Mouse (Mus musculus) liver, postnatal 0 days (tissue): ENCODE results near the gene Numb. TPM values are rescaled to one million over a fixed set of nuclear protein-coding genes. Genes with fewer than 3 reads are reported as not detected.
"Not testable (repeated sequence)": the region's sequence is repeated elsewhere in the genome, so short reads cannot be mapped to it uniquely, and the experiment has no call there.

Source experiments
- ATAC-seq: fragments of 200-750 bp; cut with Nextera tagmentation; 2 replicates; pipeline ENCODE4 v1.8.0; 2017; ENCODE audit warnings: mild to moderate bottlenecking, moderate library complexity
- DNase-seq: peaks from one replicate; pipeline ENCODE4 v3.0.0-alpha.2; 2016
- H3K27ac ChIP-seq: fragments of 300-500 bp; sonication (generic); 2 replicates; pipeline ENCODE4 v1.5.1; 2014; ENCODE audit warnings: antibody characterized with exemption, moderate library complexity, mild to moderate bottlenecking, low read depth
- H3K27me3 ChIP-seq: fragments of 300-500 bp; sonication (generic); 2 replicates; pipeline ENCODE4 v1.6.1; 2014; ENCODE audit warnings: low read length, control low read depth, mixed read lengths; ENCODE audit not compliant: insufficient read depth
- H3K36me3 ChIP-seq: fragments of 300-500 bp; sonication (generic); replicated peaks from 2 replicates; pipeline ENCODE4 v1.6.1; 2014; ENCODE audit warnings: mild to moderate bottlenecking, control low read depth, low read length, moderate library complexity, mixed read lengths; ENCODE audit not compliant: insufficient read depth
- H3K4me1 ChIP-seq: fragments of 300-500 bp; sonication (generic); 2 replicates; pipeline ENCODE4 v1.6.1; 2014; ENCODE audit warnings: antibody characterized with exemption, mild to moderate bottlenecking, control low read depth; ENCODE audit not compliant: insufficient read depth
- H3K4me2 ChIP-seq: fragments of 300-500 bp; sonication (generic); 2 replicates; pipeline ENCODE4 v1.6.1; 2014; ENCODE audit warnings: low read depth, mild to moderate bottlenecking, low read length, moderate library complexity, mixed read lengths
- H3K4me3 ChIP-seq: fragments of 300-500 bp; sonication (generic); 2 replicates; pipeline ENCODE4 v1.5.1; 2014; ENCODE audit warnings: low read depth, low read length
- H3K9ac ChIP-seq: fragments of 300-500 bp; sonication (generic); replicated peaks from 2 replicates; pipeline ENCODE4 v1.6.1; 2014; ENCODE audit warnings: mild to moderate bottlenecking, moderate library complexity
- H3K9me3 ChIP-seq: fragments of 300-500 bp; sonication (generic); 2 replicates; pipeline ENCODE4 v1.6.1; 2016; ENCODE audit warnings: mild to moderate bottlenecking, control low read depth, low read length, mixed read lengths
- CTCF ChIP-seq: sonication (generic); IDR thresholded peaks from 2 replicates; pipeline ENCODE4 v1.5.1; 2016; ENCODE audit warnings: antibody characterized with exemption, low read depth
- EP300 ChIP-seq: IDR thresholded peaks from 2 replicates; pipeline ENCODE4 v1.6.1; 2016; ENCODE audit warnings: antibody characterized with exemption, low read depth, mild to moderate bottlenecking
- WGBS: fragments of 180-500 bp; shearing (Covaris S2); extraction: QIAGEN DNeasy Blood & Tissue Kit; methylation state at CpG from one replicate; pipeline ENCODE4 v1.1.7; 2014; ENCODE audit not compliant: insufficient replicate concordance; 5-methylcytosine and 5-hydroxymethylcytosine counted together
- polyA plus RNA-seq: library from polyadenylated mRNA; unstranded; fragments of >200 nt; fragmentation: Nextera tagmentation; extraction: Ambion mirVana; gene quantifications from 2 replicates; pipeline ENCODE4 v1.2.1, GENCODE M21; 2015

Gene Numb
- polyA plus RNA-seq, 1 experiment from 2014 or later = 14.5 TPM

GRCm38 (mm10) chr12:83885516-83886285 lies 36.0 kb downstream of the Numb start:
- H3K4me3 ChIP-seq = no peak overlapping the region
- H3K4me1 ChIP-seq = peaks cover 22% of the 10 kb centered on the region
- ATAC-seq (peak; percentile 33; the same call in 1 of the 2 replicates), DNase-seq (no peak)
- 84% methylated on average over 7 of the region's 7 CpGs for WGBS
- no peak overlapping the region for H3K4me2 ChIP-seq
- H3K27ac ChIP-seq = peak overlapping the region; percentile 31; the same call in 1 of the 2 replicates
- no peaks in the 10 kb centered on the region for H3K36me3 ChIP-seq
- TF ChIP-seq CTCF (no peak), EP300 (no peak)
- H3K9me3 ChIP-seq = no peaks in the 10 kb centered on the region
- H3K27me3 ChIP-seq = no peaks in the 10 kb centered on the region
- no peak overlapping the region for H3K9ac ChIP-seq

DNA sequence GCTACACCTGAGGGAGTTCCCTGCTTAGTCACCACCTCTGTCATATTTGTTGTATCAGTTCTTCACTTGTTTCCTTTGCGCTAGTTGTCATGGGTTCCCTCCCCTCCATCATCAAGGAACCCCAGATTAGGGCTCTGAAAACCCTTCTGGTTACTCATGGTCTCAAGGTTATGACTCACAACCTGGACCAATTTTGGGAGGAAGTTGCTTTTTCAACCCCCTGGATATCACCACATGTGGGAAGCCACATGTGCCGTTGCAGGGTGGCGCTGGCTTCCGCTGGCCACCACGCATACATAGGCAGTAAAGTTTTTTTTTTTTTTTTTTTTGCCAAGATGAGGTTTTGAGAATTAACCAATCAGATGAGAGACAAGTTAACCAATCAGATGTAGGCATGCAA lies 36.7 kb downstream of the Numb start:
- H3K4me2 ChIP-seq, H3K9me3 ChIP-seq, H3K9ac ChIP-seq, H3K36me3 ChIP-seq, H3K27me3 ChIP-seq, ATAC-seq, H3K27ac ChIP-seq, DNase-seq, H3K4me3 ChIP-seq: not testable (repeated sequence)
- H3K4me1 ChIP-seq = peaks cover 22% of the 10 kb centered on the region
- 87% methylated on average over 5 of the region's 5 CpGs for WGBS

GRCm38 (mm10) chr12:83882503-83882902 lies 39.2 kb downstream of the Numb start:
- no peak for TF ChIP-seq CTCF
- no peak for TF ChIP-seq EP300
- Histone ChIP-seq H3K36me3 (no peaks in the 10 kb centered on the region), H3K9ac (no peak overlapping the region), H3K9me3 (no peaks in the 10 kb centered on the region), H3K27me3 (no peaks in the 10 kb centered on the region), H3K4me2 (no peak overlapping the region), H3K27ac (no peak overlapping the region), H3K4me3 (no peak overlapping the region), H3K4me1 (peaks cover 11% of the 10 kb centered on the region)
- WGBS = 72% methylated on average over 7 of the region's 7 CpGs
- ATAC-seq = no peak
- no peak for DNase-seq

DNA sequence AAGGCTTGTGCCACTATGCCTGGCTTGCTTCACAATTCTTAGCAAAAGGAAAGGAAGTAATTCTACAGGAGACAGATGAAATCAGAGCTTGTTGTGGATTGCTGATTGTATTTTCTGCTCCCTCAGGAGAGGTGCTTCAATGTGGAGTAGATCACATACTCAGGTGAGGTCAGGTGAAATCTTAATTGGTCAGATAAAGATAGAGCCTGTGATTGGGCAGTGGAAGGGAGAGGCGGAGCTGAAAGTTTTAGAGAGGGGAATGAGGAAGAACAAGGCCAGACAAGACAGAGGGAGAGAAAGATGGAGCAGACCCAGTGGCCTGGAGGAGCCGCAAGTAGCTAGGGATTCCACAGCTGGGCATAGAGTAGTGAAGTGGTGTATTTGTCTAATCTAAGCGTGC lies 39.6 kb downstream of the Numb start:
- no peak overlapping the region for H3K9ac ChIP-seq
- H3K27ac ChIP-seq = no peak overlapping the region
- TF ChIP-seq CTCF (no peak), EP300 (no peak)
- no peaks in the 10 kb centered on the region for H3K9me3 ChIP-seq
- WGBS = 92% methylated on average over 3 of the region's 3 CpGs
- ATAC-seq = no peak
- H3K36me3 ChIP-seq = no peaks in the 10 kb centered on the region
- DNase-seq = no peak
- no peaks in the 10 kb centered on the region for H3K27me3 ChIP-seq
- no peak overlapping the region for H3K4me3 ChIP-seq
- peaks cover 11% of the 10 kb centered on the region for H3K4me1 ChIP-seq
- H3K4me2 ChIP-seq = no peak overlapping the region

DNA sequence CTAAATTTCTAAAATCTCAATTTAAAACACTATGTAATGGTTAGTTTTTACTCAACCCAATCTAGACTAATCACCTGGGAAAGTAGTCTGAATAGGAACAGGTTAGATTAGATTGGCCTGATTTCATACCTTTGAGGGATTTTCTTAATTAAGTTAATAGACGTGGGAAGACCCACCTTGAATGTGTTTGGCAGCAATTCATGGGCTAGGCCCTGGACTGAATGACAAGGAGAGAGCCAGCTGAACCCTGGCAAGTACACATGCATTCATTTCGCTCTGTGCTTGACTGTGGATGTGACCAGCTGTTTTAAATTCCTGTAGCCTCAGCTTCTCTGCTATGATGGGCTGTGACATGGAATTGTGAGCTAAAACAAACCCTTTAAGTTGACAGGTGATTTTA lies 40.8 kb downstream of the Numb start:
- no peak overlapping the region for H3K4me3 ChIP-seq
- no peak for DNase-seq
- no peak overlapping the region for H3K4me2 ChIP-seq
- no peaks in the 10 kb centered on the region for H3K27me3 ChIP-seq
- no peaks in the 10 kb centered on the region for H3K9me3 ChIP-seq
- no peak for TF ChIP-seq CTCF
- peaks cover 4% of the 10 kb centered on the region; the same call in 1 of the 2 replicates for H3K4me1 ChIP-seq
- no peak overlapping the region for H3K9ac ChIP-seq
- no peak overlapping the region for H3K27ac ChIP-seq
- WGBS = 82% methylated on average over 2 of the region's 2 CpGs
- ATAC-seq = no peak
- peaks cover 5% of the 10 kb centered on the region; the same call in 1 of the 2 replicates for H3K36me3 ChIP-seq

GRCm38 (mm10) chr12:83875097-83875496 lies 46.6 kb downstream of the Numb start:
- H3K9me3 ChIP-seq = no peaks in the 10 kb centered on the region
- TF ChIP-seq CTCF (no peak), EP300 (no peak)
- 77% methylated on average over 2 of the region's 2 CpGs for WGBS

More at GRCm38 (mm10) chr12:83875097-83875496, 46.6 kb downstream of the Numb start:
- no peak overlapping the region for H3K9ac ChIP-seq
- H3K27me3 ChIP-seq = no peaks in the 10 kb centered on the region
- H3K27ac ChIP-seq = no peak overlapping the region
- no peak overlapping the region for H3K4me3 ChIP-seq
- H3K4me2 ChIP-seq = no peak overlapping the region
- ATAC-seq (no peak), DNase-seq (no peak)
- peaks cover 16% of the 10 kb centered on the region for H3K36me3 ChIP-seq
- H3K4me1 ChIP-seq = no peaks in the 10 kb centered on the region
